Mouse (Mus musculus) T-helper 17 cell (primary cell): Measurements from ENCODE around the gene 4930507D05Rik.

Experiments
- in situ Hi-C, 2 experiments: fragments of 300-600 bp; cut with MboI, MseI; formaldehyde crosslinking; loops; 1 replicate in 1 of 2; 2 replicates in 1 of 2; pipeline ENCODE4 v1.15.1; 2025; ENCODE audit warnings: high pct_unique_total_duplicates in 2 of 2

4930507D05Rik gene

DNA sequence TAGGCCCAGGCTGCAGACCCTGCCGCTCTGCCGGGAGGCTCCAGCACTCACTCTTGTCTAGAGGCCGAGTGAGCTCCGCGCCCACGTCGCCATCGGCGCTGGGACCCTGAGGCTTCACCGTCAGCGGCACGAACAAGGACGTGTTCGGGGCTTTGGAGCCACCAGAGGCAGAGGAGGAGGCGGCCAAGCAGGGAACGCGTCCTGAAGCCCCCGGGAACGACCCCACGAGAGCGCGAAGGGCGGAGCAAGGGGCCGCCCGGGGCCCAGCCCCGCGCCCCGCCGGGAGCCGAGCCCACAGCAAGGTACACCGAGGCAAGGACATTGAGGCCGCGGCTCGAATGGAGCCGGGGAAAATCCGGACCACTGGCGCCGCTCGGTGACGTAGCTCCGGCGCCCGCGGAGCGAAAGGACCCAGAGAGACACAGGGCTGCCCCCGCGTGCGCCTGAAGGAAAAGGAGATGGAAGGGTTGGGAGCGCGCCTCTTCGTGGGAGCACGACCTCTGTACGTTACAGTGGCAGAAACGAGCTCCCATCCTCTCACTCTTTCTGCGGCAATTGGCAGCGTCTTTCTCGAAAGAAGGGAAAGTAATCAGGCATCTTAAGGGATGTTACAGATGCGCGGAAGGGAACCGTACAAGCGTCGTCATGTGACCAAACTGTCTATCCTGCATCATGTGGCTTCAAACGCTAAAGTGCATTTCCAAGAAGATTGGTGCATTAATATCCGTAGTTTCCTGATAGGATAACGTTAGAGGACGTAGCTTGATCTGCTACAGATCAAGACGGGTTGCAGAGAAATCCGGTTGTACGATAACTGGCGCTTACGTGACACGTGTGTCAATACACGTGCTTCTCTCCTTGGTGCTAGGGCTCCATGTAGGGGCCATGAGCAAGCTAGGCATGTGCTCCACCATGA lies at the start of gene 4930507D05Rik, which contains the start of gene Supv3l1:
Gene 4930507D05Rik, plus strand, starts transcription at position 126 of the 916 bp plus-strand sequence.
Gene Supv3l1, minus strand, starts transcription at position 375 of the 916 bp plus-strand sequence.
- in situ Hi-C loops: loop anchor here (5.0 to 10.0 kb wide), 2 partner anchors 38 to 1005 kb away; partner anchors contain the start of gene Vps26a (in 2 of the 2)

DNA sequence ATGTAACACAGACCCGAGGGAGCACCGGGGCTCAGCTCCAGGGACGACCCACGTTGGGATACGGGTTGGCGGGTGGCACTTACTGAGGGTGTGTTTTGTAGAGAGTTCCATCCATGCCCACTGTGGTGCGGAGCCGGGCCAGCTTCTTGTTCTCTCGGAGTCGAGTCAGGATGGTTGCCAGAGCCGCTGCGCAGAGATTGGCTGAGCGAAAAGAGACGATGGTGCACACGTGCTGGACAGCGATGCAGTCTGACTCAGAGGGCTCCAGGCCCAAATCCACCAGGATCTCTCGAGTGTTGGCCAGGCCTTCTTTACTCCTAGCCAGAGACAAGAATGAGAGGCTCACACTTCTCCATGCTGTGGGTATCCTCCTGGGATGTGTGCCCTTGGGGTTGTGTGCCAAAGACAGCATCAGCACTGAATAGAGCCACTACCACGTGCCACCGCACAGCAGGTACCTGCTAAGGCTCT lies 47.6 kb upstream of the 4930507D05Rik start:
- in situ Hi-C loops: loop anchor here in 1 of 2 experiments (5.0 kb wide), 1 partner anchor 199 kb away; no protein-coding TSS in a partner anchor

DNA sequence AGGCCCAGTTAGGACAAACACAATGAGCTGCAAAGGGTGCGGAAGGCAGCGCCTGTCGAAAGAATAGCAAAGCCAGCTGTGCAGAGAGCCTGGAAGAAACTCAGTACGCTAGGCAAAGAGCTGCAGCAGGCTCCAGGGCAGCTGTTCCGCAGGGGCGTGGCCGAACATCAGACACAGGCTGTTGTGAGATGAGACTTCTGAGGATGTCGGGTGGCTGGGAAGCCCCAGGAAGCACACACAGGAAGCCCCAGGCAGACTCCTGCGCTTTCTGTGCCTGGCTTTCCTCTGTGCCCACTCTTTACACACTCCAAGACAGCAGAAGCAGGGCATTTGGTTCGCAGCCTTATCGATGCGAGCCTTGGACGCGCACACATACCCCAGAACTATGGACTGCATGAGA lies 44.4 kb upstream of the 4930507D05Rik start:
- in situ Hi-C loops: loop anchor here in 1 of 2 experiments (5.0 kb wide), 1 partner anchor 203 kb away; no protein-coding TSS in a partner anchor

DNA sequence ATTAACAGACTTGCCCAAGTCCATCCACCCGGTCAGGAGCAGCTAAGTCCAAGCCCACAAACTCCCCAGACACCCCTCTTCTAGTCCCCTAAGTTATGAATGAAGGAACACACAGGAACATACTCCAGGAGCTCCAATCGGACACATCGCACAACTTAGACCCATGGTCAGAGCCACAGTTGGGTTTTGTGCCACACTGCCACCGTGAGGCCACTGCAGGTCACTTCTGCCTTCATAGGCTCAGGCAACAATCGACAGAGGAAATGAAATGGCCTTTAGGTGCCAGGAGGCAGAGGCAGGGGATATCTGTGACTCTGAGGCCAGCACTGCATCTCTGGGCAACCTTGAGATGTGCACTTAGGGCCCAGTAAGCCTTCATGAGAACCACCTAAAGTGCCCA lies 38.3 kb upstream of the 4930507D05Rik start:
- in situ Hi-C loops: no loop called here

DNA sequence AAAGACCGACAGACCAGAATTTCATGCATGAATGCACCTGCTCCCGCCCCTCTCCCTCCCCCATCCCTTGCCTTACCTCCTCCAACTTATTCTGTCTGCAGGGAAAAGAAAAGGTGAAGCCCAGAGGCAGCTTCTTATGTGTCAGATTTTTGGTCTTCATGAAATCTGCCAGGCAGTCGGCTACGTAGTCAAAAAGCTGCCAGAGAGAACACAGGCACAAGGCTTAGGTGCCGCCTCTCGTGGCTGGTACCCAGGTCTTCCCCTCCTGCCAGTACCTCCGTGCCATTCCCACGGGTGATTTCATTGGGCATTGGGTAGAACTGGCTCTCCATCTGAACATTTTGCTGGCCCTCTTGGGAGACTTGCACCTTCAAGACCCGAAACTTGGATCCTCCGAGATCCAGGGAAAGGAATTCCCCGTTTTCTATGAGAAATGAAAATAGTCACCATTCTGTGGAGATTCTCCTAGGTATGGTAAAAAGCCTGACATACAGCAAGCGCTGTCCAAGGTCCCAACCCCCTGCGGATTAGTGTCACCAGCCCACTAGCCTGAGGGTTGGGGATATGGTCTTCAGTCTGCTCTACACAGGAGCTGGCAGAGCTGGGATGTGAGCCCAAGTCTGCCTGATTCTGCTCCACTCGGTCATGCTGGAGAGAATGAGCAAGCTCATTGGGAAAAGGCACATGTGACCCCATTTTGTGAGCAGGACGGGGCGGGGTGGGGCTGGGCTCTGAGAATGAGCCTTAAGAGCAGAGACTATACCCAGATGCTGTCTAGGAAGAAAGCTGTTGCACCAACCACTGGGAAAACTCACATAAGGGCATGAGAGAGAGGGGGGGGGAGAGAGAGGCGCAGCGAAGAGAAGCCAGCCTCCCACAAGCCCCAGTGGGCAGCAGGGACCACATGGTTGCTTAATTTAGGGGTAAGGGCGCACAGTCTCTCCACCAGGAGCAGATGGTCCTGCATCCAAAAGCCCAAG lies 37.6 kb upstream of the 4930507D05Rik start:
- in situ Hi-C loops: no loop called here

DNA sequence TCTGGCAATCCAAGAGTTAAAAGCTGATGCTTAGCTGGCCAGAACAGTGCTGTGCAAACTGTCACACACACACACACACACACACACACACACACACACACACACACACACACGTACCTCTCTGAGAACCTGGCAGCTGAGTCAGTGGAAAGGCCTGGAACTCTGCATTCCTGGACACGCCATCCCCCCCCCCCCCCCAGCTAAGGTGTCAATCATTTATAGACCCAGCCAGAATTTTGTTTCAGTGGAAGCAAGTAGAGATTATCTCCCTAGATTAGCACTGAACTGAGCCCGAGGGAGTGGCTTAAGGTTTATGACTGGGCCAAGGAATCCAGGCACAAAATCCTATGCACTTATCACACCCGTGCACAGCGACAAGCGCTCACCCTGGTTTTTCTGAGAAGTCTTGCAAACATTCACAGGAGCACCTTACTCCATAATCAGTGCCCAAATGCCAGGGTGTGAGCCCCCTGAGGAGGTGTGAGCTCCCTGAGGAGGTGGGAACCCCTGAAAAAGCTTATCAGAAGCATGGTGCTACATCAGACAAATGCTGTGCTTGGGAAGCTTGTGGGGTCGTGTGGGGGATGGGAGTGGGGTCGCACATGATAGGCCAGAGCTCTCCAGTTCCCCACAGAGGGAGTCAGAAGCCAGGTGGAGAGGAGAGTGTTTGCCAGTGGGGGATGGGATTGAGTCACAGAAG lies 36.2 kb upstream of the 4930507D05Rik start:
- in situ Hi-C loops: no loop called here

DNA sequence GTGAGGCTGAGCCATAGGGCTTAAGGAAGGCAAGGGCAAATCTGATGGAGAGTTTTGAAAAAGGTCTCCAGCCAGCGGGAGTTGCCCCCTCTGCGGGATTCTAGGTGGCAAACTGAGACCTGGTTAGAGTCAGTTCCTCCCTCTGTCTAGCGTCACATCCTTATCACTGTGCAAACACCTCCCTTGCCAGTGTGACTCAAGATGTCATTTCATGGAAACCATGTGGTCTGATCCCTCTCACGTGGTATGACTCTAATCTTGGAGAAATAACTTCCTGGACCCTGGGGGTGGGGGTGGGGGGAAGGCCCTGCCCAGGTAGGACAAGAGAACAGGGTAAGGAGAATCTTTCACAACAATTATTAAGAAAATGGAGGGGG lies 35.7 kb upstream of the 4930507D05Rik start:
- in situ Hi-C loops: no loop called here

DNA sequence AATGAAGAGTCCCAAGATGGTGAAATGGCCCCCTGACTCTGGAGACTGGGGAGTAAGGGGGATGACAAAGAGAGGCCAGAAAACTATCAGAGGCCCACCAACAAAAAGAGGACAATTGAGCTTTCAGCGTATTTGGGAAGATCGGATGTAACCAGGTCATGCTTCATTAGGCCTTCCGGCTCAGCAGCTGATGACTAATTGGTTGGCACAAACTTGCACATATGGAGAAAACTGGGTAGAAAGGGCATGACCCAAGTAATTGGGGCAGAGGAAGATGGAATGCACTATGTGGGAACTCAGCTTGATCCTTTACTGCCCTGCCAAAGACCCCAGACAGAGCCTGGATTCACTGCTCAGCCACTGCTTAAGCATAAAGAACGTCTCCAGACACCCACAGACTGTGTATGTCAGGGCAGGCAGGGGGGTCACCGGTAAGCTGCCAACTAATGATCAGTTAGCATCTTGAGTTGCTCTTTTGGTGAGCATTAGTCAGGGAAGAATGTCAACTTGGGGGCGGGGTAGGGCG lies 30.4 kb upstream of the 4930507D05Rik start:
- in situ Hi-C loops: loop anchor here in 1 of 2 experiments (5.0 kb wide), 1 partner anchor 227 kb away; no protein-coding TSS in a partner anchor

DNA sequence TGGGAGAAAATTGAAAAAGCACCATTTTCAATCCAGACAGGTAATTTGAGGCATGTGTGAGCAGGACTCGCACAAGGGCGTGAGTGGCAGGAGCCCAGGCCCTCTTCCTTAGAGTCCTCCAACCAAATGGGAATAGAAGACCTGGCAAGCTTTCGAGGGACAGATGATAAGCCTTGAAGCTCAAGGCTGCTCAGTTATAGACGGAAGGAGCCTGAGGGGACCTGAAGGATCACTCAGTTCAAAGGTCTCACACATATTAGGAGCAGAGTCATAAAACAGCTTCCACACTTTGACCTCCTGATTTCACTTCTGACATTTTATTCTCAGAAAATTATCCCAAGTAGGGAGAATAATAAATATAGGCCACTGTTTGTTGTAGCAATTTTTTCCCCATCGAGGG lies 29.9 kb upstream of the 4930507D05Rik start:
- in situ Hi-C loops: loop anchor here in 1 of 2 experiments (5.0 kb wide), 1 partner anchor 227 kb away; no protein-coding TSS in a partner anchor

DNA sequence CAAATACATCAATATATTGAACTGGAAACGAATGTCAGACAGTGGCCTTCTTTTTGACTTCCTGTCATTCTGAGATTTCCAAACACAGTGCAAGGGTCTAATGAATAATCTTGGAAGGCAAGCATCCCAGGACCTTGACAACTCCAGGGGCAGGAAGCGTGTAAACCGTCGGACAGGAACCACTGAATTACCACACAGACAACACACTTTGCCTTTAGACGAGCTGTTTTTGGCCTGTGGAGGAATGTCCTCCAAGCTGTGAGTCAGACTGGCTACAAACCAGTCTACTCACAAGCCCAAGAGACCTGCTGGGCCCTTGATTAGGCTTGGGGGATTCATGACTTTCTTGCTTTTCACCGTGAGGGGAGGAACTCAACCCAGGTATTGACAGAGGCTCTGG lies 28.9 kb upstream of the 4930507D05Rik start:
- in situ Hi-C loops: no loop called here

DNA sequence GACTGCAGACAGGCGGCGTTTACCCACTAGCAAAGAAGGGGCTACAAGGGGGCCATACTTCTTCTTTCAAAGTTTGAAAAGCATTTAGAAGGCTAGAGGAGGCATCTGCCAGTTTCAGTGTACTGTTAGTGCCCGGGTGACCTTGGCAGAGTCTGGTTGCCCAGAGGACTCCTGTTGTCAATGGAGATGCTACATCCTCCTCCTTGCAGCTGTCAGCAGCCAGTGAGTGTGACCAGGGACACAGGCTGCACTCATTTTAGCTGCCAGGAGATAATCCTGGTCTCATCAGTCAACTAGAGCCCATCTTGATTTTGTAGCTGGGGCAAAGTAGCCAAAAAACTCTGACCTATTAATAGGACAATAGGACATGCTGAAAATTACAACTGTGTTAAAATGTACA lies 28.2 kb upstream of the 4930507D05Rik start:
- in situ Hi-C loops: no loop called here

DNA sequence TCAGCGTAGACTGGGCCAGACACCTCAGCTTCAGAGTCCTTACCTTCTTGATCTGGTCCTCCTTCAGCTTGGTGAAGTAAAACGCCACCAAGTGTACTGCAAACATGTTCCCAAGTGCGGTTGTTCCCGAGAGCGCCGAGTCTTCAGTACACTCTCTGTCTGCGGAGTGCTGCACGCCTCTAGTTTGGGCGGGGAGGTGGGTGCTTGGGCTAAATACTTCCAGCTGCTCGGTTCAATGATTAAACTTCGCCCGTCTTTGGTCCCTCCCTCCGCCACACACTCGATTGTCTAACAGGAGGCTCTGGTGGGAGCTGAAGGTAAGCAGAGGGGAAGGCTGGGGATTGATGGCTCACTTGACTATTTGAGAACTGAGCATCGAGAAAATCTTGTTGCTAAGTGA lies 27.0 kb upstream of the 4930507D05Rik start, which contains the start of gene Hkdc1:
Gene Hkdc1, minus strand, starts transcription at position 237 of the 400 bp plus-strand sequence.
- in situ Hi-C loops: no loop called here

DNA sequence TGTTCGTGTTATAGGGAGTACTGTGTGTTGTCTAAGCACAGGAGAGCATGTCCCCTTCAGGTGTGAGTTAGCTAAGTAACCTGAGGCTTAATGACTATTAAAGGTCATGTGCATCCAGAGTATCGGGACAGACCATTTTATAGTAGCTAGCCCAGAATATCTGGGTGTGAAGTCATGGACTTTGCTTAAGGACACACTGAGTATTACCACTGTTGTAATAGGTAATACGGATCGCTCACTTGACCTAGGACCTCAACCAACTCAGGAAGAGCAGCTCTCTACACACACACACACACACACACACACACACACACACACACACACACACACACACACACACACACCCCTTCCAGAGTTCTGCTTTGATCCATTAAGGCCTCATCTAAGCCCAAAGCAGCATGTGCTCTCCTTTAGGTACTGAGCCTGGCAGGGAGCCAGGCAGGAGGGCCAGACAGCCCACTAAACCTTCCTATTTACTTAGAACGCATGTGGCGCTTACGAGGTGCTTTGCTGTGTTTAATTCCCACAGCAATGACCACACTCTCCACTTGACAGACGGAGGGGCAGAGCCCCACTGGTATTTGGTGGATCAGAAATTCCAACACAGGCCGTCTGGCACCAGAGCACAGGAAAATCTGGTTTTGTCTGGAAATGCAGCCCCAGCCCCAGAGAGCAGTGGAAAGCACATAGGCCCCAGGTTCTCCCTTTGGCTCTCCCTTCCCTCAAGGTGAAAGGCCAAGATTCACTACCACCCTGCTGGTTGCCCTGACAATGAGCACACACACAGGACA lies 24.0 kb upstream of the 4930507D05Rik start:
- in situ Hi-C loops: no loop called here

DNA sequence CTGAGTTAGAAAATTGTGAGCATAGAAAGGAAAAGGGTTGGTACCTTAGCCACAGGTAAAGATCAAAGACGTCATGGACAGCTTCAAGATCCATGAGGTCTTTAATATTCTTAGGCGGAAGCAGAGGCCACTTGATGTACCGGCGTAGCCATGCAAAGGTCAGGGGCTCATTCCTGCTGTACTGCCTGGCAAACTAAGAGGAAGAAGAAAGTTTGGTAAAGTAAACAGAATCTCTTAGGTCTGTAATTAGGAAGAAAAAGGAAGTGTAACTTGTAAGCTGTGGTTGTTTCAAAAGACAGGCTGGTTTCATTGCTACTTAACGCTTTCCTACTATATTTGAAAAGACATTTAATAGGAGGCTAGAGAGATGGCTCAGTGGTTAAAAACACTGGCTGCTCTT lies 18.9 kb upstream of the 4930507D05Rik start:
- in situ Hi-C loops: loop anchor here in 1 of 2 experiments (10.0 kb wide), 1 partner anchor 344 kb away; no protein-coding TSS in a partner anchor

DNA sequence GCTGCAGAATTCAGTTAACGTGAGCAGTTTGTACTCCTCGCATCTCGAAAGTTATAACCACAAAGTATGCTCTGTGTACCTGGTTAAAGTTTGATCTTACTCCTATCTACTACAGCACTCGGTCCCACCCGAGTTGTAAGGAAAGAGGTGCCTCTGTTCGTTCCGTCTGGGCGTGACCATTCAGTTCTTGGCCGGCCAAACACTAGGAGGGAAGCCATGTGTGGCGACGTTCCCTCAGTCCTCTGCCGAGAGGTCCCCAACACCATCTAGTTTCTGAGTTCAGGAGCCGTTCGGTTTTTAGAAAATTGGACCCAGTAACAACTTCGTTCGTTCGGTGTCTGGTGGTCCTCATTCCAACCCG lies 971 bp downstream of the 4930507D05Rik start:
- in situ Hi-C loops: loop anchor here (5.0 to 10.0 kb wide), 2 partner anchors 37 to 1005 kb away; partner anchors contain the start of gene Vps26a (in 2 of the 2)

DNA sequence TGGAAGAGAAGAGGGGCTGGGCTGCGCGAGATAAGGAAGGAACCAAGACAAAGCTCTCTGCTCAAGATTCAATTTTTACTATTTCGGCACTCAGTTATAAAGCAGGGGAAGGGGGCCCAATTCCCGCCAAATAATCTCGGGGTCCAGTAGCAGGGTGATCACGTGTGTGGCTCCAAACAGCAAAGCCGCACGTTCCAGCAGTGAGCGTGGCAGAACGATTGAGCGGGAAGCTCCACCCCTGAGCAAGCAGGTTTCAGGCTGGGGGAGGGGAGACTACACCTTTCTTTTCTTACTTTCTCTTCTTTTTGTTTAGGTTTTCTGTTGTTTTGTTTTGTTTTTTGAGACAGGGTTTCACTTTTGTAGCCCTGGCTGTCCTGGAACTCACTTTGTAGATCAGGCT lies 2.7 kb downstream of the 4930507D05Rik start:
- in situ Hi-C loops: loop anchor here (5.0 to 10.0 kb wide), 2 partner anchors 35 to 1007 kb away; partner anchors contain the start of gene Vps26a (in 2 of the 2)

DNA sequence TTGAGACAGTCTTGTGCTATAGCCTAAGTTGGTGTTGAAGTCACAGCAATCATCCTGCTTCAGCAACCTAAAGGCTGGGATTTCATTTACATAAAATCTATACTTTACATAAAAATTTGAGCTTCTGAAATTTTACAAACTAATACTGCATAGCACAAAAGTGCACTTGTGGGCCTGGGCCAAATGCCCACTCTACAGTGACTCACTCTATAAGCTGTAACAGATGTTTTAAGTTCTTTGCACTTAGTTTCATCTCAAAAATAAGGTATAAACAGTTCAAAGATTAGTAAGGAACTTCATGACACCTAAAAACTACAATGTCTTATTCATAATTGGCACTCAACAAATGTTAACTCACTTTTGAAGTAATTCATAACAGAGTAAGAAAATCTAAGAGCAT lies 12.0 kb downstream of the 4930507D05Rik start:
- in situ Hi-C loops: no loop called here

DNA sequence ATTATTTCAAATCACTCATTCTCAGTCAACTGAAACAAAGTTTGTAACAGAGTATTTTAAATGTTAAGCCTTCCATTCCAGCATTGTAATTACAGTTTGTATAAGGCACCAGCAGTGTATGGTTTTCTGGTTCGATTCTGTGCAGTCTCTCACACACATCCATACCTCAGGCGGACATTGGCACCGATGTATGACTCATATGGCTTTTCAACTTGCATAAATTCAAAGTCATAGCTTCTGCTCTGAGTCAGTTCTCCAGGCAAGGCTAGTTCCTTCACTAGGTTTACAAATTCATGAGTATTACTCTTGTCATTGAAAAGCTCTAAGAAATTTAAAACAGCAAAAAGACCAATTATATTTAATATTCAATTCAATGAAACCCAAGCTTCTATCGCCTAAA lies 20.4 kb downstream of the 4930507D05Rik start:
- in situ Hi-C loops: no loop called here

DNA sequence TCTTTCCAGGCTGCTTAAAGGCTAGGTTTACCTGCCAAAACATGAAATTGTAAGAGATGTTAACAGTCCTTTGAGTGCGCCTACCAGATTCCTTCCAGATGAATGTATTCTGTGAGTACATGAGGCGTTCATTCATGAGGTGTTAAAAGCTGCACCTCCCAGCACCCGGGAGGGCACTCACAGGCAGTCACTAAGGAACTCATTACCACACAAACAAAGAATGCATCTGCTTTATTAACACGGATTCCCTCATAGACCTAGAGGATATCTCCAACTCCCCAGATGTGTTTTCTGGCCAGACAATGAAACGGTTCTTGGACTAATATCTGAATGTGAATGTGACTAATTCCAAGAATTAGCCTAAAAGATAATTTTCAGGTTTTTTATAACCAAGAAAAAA lies 21.8 kb downstream of the 4930507D05Rik start:
- in situ Hi-C loops: no loop called here
